Mouse (Mus musculus): Measurements from ENCODE around the gene Prr13. TPM values are rescaled to one million over a fixed set of nuclear protein-coding genes. Genes with fewer than 3 reads are reported as not detected.
A peak's percentile ranks its signal among the peaks of the same experiment; 100 is the strongest.

Prr13 gene
- polyA plus RNA-seq, 1 experiment from 2014 or later, result 70.9 TPM

GRCm38 (mm10) chr15:102470605-102471294, 11.9 kb downstream of the Prr13 start:
- peaks cover 26% of the 10 kb centered on the region for H3K36me3 ChIP-seq (ENCODE audit: insufficient read depth)
- H3K27me3 ChIP-seq (ENCODE audit: insufficient read depth, low read length), result no peaks in the 10 kb centered on the region
- peak overlapping the region; percentile 97 for H3K9ac ChIP-seq
- peak overlapping the region; percentile 89 for H3K4me3 ChIP-seq (ENCODE audit: low read depth, low read length)
- ATAC-seq (ENCODE audit: insufficient read depth) (peak; percentile 76), DNase-seq (peak; percentile 81)
- no peaks in the 10 kb centered on the region for H3K4me1 ChIP-seq (ENCODE audit: insufficient read depth)
- no peaks in the 10 kb centered on the region for H3K9me3 ChIP-seq (ENCODE audit: low read depth, low read length)
- TF ChIP-seq CTCF (IDR thresholded peaks at IDR 0.05; ENCODE audit: low read depth), result no peak
- under 1% methylated on average over 47 of the region's 67 CpGs for WGBS
- H3K4me2 ChIP-seq, result peak overlapping the region; percentile 70
- H3K27ac ChIP-seq (ENCODE audit: low read depth), result peak overlapping the region; percentile 99

GRCm38 (mm10) chr15:102471295-102471645, 12.4 kb downstream of the Prr13 start:
- DNase-seq (no peak), ATAC-seq (ENCODE audit: insufficient read depth) (no peak)
- Histone ChIP-seq H3K27me3 (ENCODE audit: insufficient read depth, low read length) (no peaks in the 10 kb centered on the region), H3K9me3 (ENCODE audit: low read depth, low read length) (no peaks in the 10 kb centered on the region), H3K4me1 (ENCODE audit: insufficient read depth) (no peaks in the 10 kb centered on the region), H3K27ac (ENCODE audit: low read depth) (peak overlapping the region; percentile 99), H3K4me2 (peak overlapping the region; percentile 70), H3K9ac (peak overlapping the region; percentile 97), H3K4me3 (ENCODE audit: low read depth, low read length) (peak overlapping the region; percentile 89), H3K36me3 (ENCODE audit: insufficient read depth) (peaks cover 32% of the 10 kb centered on the region)
- WGBS, result 2% methylated on average over 10 of the region's 10 CpGs
- TF ChIP-seq CTCF (IDR thresholded peaks at IDR 0.05; ENCODE audit: low read depth), result no peak

GRCm38 (mm10) chr15:102471727-102472126, 12.9 kb downstream of the Prr13 start:
- H3K36me3 ChIP-seq (ENCODE audit: insufficient read depth), result peaks cover 36% of the 10 kb centered on the region
- H3K4me3 ChIP-seq (ENCODE audit: low read depth, low read length), result peak overlapping the region; percentile 89
- no peak for TF ChIP-seq CTCF (IDR thresholded peaks at IDR 0.05; ENCODE audit: low read depth)
- H3K4me1 ChIP-seq (ENCODE audit: insufficient read depth), result no peaks in the 10 kb centered on the region
- no peaks in the 10 kb centered on the region for H3K27me3 ChIP-seq (ENCODE audit: insufficient read depth, low read length)
- no peaks in the 10 kb centered on the region for H3K9me3 ChIP-seq (ENCODE audit: low read depth, low read length)
- H3K4me2 ChIP-seq, result peak overlapping the region; percentile 70
- H3K27ac ChIP-seq (ENCODE audit: low read depth), result no peak overlapping the region
- peak overlapping the region; percentile 97 for H3K9ac ChIP-seq
- no peak for ATAC-seq (ENCODE audit: insufficient read depth)
- DNase-seq, result no peak

GRCm38 (mm10) chr15:102473246-102473645, 14.4 kb downstream of the Prr13 start:
- Histone ChIP-seq H3K36me3 (ENCODE audit: insufficient read depth) (peaks cover 51% of the 10 kb centered on the region), H3K4me1 (ENCODE audit: insufficient read depth) (no peaks in the 10 kb centered on the region), H3K9ac (no peak overlapping the region), H3K4me3 (ENCODE audit: low read depth, low read length) (no peak overlapping the region), H3K27me3 (ENCODE audit: insufficient read depth, low read length) (no peaks in the 10 kb centered on the region), H3K4me2 (peak overlapping the region; percentile 21; the same call in 1 of the 2 replicates), H3K9me3 (ENCODE audit: low read depth, low read length) (no peaks in the 10 kb centered on the region), H3K27ac (ENCODE audit: low read depth) (no peak overlapping the region)
- no peak for DNase-seq
- TF ChIP-seq CTCF (IDR thresholded peaks at IDR 0.05; ENCODE audit: low read depth), result no peak
- 64% methylated on average over 2 of the region's 2 CpGs for WGBS
- no peak for ATAC-seq (ENCODE audit: insufficient read depth)

- H3K36me3 ChIP-seq (ENCODE audit: insufficient read depth), result peaks cover 62% of the 10 kb centered on the region
- no peak overlapping the region for H3K27ac ChIP-seq (ENCODE audit: low read depth)
- H3K9me3 ChIP-seq (ENCODE audit: low read depth, low read length), result no peaks in the 10 kb centered on the region
- no peak for TF ChIP-seq CTCF (IDR thresholded peaks at IDR 0.05; ENCODE audit: low read depth)
- ATAC-seq (ENCODE audit: insufficient read depth) (no peak), DNase-seq (no peak)
- H3K27me3 ChIP-seq (ENCODE audit: insufficient read depth, low read length), result no peaks in the 10 kb centered on the region
- WGBS, result 93% methylated on average over 2 of the region's 2 CpGs
- no peak overlapping the region for H3K9ac ChIP-seq
- no peak overlapping the region for H3K4me2 ChIP-seq
- H3K4me3 ChIP-seq (ENCODE audit: low read depth, low read length), result no peak overlapping the region
- H3K4me1 ChIP-seq (ENCODE audit: insufficient read depth), result no peaks in the 10 kb centered on the region
Observed at GRCm38 (mm10) chr15:102474520-102474919, 15.7 kb downstream of the Prr13 start.

GRCm38 (mm10) chr15:102483136-102483535, 24.3 kb downstream of the Prr13 start:
- DNase-seq (no peak), ATAC-seq (ENCODE audit: insufficient read depth) (no peak)
- no peaks in the 10 kb centered on the region for H3K4me1 ChIP-seq (ENCODE audit: insufficient read depth)
- no peak overlapping the region for H3K4me3 ChIP-seq (ENCODE audit: low read depth, low read length)
- 84% methylated on average over 3 of the region's 3 CpGs for WGBS
- no peak overlapping the region for H3K4me2 ChIP-seq
- no peaks in the 10 kb centered on the region for H3K9me3 ChIP-seq (ENCODE audit: low read depth, low read length)
- no peak overlapping the region for H3K9ac ChIP-seq
- no peak overlapping the region for H3K27ac ChIP-seq (ENCODE audit: low read depth)
- H3K36me3 ChIP-seq (ENCODE audit: insufficient read depth), result peaks cover 90% of the 10 kb centered on the region
- no peaks in the 10 kb centered on the region for H3K27me3 ChIP-seq (ENCODE audit: insufficient read depth, low read length)
- TF ChIP-seq CTCF (IDR thresholded peaks at IDR 0.05; ENCODE audit: low read depth), result no peak

GRCm38 (mm10) chr15:102485853-102486252, 27.0 kb downstream of the Prr13 start:
- no peak for DNase-seq
- no peak for ATAC-seq (ENCODE audit: insufficient read depth)
- no peak overlapping the region for H3K4me2 ChIP-seq
- WGBS, result 85% methylated on average over 12 of the region's 12 CpGs
- no peaks in the 10 kb centered on the region for H3K9me3 ChIP-seq (ENCODE audit: low read depth, low read length)
- no peak overlapping the region for H3K4me3 ChIP-seq (ENCODE audit: low read depth, low read length)
- H3K9ac ChIP-seq, result no peak overlapping the region
- H3K36me3 ChIP-seq (ENCODE audit: insufficient read depth), result peaks cover 92% of the 10 kb centered on the region
- H3K27ac ChIP-seq (ENCODE audit: low read depth), result no peak overlapping the region
- no peaks in the 10 kb centered on the region for H3K27me3 ChIP-seq (ENCODE audit: insufficient read depth, low read length)
- H3K4me1 ChIP-seq (ENCODE audit: insufficient read depth), result no peaks in the 10 kb centered on the region
- TF ChIP-seq CTCF (IDR thresholded peaks at IDR 0.05; ENCODE audit: low read depth), result no peak

Data from lung, embryonic 14.5 days (tissue).